Comparison of ENCODE assay signal across 8 mouse cellular contexts in the genomic region with DNA sequence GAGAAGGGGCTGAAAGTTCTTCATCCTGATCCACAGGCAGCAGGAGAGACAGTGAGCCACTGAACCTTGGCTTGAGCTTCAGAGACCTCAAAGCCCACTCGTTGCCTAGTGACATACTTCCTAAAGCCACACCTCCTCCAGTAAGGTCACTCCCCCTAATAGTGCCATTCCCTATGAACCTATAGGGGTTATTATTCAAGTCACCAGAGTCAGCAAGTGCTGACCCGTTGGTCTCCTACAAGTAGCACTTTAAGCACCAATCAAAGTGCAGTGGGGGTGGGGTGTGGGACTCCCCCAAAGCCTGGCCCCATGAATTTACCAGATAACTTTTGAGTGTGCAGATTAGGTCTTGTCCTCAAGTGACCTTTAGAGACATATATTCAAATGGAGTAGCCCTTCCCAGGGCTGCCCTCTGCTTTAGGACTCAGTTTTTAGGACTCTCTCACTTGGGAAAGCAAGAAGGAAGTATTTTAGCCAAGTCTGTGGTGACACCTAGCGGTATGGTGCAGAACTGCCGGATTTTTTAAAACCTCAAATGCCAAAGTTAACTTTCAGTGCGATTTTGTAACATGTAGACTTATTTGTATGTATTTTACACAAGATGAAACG. TPM values are rescaled to one million over a fixed set of nuclear protein-coding genes. Genes with fewer than 3 reads are reported as not detected.
DNase-seq lines count a peak whose midpoint lies in the region; ATAC-seq and TF ChIP-seq lines count a peak whose summit lies in the region.

A gene (minus strand): TSS at position 51 of the 609 bp plus-strand sequence.

- peak; percentile 75; the same call in 1 of the 2 replicates for TF ChIP-seq CTCF in brain, embryonic 14.5 days (IDR thresholded peaks at IDR 0.05; ENCODE audit: borderline replicate concordance, extremely low read depth, insufficient read depth, insufficient read length)
- peak; percentile 93 for TF ChIP-seq CTCF in forebrain, postnatal 0 days (IDR thresholded peaks at IDR 0.05; ENCODE audit: low read depth)

- peak; percentile 58 for DNase-seq in cerebellum, adult 8-10 months
- no peak for DNase-seq in cerebellum, adult 11 months
- peak; percentile 82 for DNase-seq in brain, embryonic 14.5 days (ENCODE audit: low read depth)
- DNase-seq in forebrain, postnatal 0 days, result peak; percentile 88
- DNase-seq in heart, postnatal 4 days, result peak; percentile 69
- peak; percentile 69 for DNase-seq in layer of hippocampus, adult 9-10 months (ENCODE audit: low spot score)
- DNase-seq in lung, postnatal 10 days, result peak; percentile 77
- DNase-seq in retina, embryonic 14.5 days (ENCODE audit: low spot score), result peak; percentile 87

- H3K4me1 ChIP-seq in forebrain, postnatal 0 days (ENCODE audit: insufficient read depth), result 0 out of 2 replicates have a peak, but pooled peaks cover 3% of the 10 kb centered on the region

- H3K4me3 ChIP-seq in forebrain, postnatal 0 days (ENCODE audit: low read depth, low read length), result no peak within 1 kb of the TSS

- H3K9ac ChIP-seq in forebrain, postnatal 0 days, result no peak within 1 kb of the TSS

- no peaks in the 10 kb centered on the region for H3K9me3 ChIP-seq in forebrain, postnatal 0 days (ENCODE audit: low read length)

- peak; percentile 39; the same call in 1 of the 2 replicates for ATAC-seq in forebrain, postnatal 0 days

- WGBS in forebrain, postnatal 0 days, result 8% methylated on average over 6 of the region's 6 CpGs

- H3K36me3 ChIP-seq in forebrain, postnatal 0 days (ENCODE audit: insufficient read depth), result no peaks in the 10 kb centered on the region

- H3K27me3 ChIP-seq in forebrain, postnatal 0 days (ENCODE audit: insufficient read depth, low read length), result no peaks in the 10 kb centered on the region

- H3K4me2 ChIP-seq in forebrain, postnatal 0 days (ENCODE audit: low read depth), result no peak within 1 kb of the TSS

- no peak for TF ChIP-seq POLR2A in brain, embryonic 14.5 days (IDR thresholded peaks at IDR 0.05; ENCODE audit: borderline replicate concordance, extremely low read depth, insufficient read depth, insufficient read length, poor library complexity, severe bottlenecking)

- H3K27ac ChIP-seq in forebrain, postnatal 0 days (ENCODE audit: low read depth, low read length), result no peak within 1 kb of the TSS

RNA-seq across cellular contexts. Expression of the gene that starts here (rescaled TPM):
- 225 and 231 TPM in 2 replicates for polyA plus RNA-seq in brain, embryonic 14.5 days (2012; rRNA removed)
- total RNA-seq in forebrain, postnatal 0 days (2014; rRNA removed), result 166 and 208 TPM in 2 replicates
- 231 and 295 TPM in 2 replicates for polyA plus RNA-seq in forebrain, postnatal 0 days (2015; fragmentation: Nextera tagmentation; extraction: Ambion mirVana)
- 10 to 100 TPM; 71.5 to 76.9 TPM for total RNA-seq in heart, postnatal 4 days (2021)
